Mouse (Mus musculus) neural tube, embryonic 12.5 days (tissue): ENCODE results near the gene Mib2. TPM values are rescaled to one million over a fixed set of nuclear protein-coding genes. Genes with fewer than 3 reads are reported as not detected.

Experiments used
- ATAC-seq: fragments of 200-750 bp; cut with Nextera tagmentation; 2 replicates; pipeline ENCODE4 v1.8.0; 2017; ENCODE audit warnings: low read depth, mild to moderate bottlenecking, moderate TSS enrichment, moderate library complexity; ENCODE audit not compliant: low FRiP score
- H3K27ac ChIP-seq: fragments of 300-500 bp; sonication (generic); 2 replicates; pipeline ENCODE4 v1.5.1; 2016
- H3K27me3 ChIP-seq: fragments of 300-500 bp; sonication (generic); replicated peaks from 2 replicates; pipeline ENCODE4 v1.6.1; 2016; ENCODE audit warnings: mild to moderate bottlenecking
- H3K36me3 ChIP-seq: fragments of 300-500 bp; sonication (generic); 2 replicates; pipeline ENCODE4 v1.6.1; 2016; ENCODE audit warnings: mild to moderate bottlenecking
- H3K4me1 ChIP-seq: fragments of 300-500 bp; sonication (generic); 2 replicates; pipeline ENCODE4 v1.6.1; 2016
- H3K4me2 ChIP-seq: fragments of 300-500 bp; sonication (generic); replicated peaks from 2 replicates; pipeline ENCODE4 v1.6.1; 2016; ENCODE audit warnings: mild to moderate bottlenecking
- H3K4me3 ChIP-seq: fragments of 300-500 bp; sonication (generic); 2 replicates; pipeline ENCODE4 v1.5.1; 2016
- H3K9ac ChIP-seq: fragments of 300-500 bp; sonication (generic); 2 replicates; pipeline ENCODE4 v1.6.1; 2016; ENCODE audit warnings: mild to moderate bottlenecking
- H3K9me3 ChIP-seq: fragments of 300-500 bp; sonication (generic); 2 replicates; pipeline ENCODE4 v1.6.1; 2016; ENCODE audit warnings: mild to moderate bottlenecking
- WGBS: fragments of 180-500 bp; shearing (Covaris S2); methylation state at CpG from one replicate; pipeline ENCODE4 v1.1.7; 2016; 5-methylcytosine and 5-hydroxymethylcytosine counted together
- polyA plus RNA-seq: library from polyadenylated mRNA; unstranded; fragments of >200 nt; fragmentation: Nextera tagmentation; extraction: Ambion mirVana; gene quantifications from 2 replicates; pipeline ENCODE4 v1.2.1, GENCODE M21; 2016

Gene Mib2
- polyA plus RNA-seq = 33.8 and 38.1 TPM in 2 replicates

DNA sequence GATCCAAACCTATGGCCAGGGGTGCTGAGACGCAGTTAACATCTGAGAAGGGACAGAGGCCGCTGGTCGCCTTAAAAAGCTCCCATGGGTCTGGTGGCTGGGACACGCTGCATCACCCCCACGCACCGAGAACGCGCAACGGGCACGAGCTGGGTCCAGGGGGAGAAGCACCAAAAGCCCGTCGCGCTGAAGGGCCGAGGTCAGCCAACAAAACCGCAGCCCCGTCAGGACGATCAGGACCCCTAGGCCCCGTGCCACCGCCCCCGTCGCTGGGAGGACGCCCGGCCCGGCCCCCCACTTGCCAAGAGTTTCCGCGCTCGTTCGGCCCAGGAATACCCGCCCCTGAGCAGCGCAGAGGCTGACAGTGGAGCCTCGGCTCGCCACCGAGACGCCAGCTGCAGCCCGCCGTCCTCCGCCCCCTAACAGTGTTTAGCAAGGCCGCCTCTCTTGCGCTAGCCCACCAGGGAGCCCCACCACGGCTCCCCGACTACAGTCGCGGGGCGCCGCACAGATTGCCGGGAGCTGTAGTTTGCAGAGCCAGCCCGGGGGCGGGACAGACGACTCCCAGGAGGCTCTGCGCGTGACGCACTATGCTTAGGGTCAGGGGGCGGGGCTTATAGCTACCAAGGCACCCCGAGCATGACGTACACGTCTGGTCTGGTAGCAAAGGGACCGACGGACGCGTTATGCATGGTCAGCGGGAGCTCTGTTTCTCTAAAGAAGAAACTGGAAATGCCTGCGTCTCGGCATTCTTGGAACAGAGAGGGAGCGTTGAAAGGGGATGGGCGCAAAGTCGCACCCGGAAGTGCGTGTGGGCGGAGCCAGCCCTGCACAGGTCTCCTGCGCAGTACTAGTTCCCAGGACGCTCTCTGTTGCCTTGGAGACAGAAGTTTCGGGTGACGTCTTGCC is at the start of gene Mib2:
Mib2 (minus strand) TSS at position 510 of the 909 bp plus-strand sequence.
- ATAC-seq = peak; percentile 98
- Histone ChIP-seq H3K4me2 (peak within 1 kb of the TSS; percentile 94), H3K9ac (peak within 1 kb of the TSS; percentile 77), H3K9me3 (no peaks in the 10 kb centered on the region), H3K36me3 (no peaks in the 10 kb centered on the region; the same call in 1 of the 2 replicates), H3K27me3 (no peaks in the 10 kb centered on the region), H3K4me3 (peak within 1 kb of the TSS; percentile 81), H3K27ac (peak within 1 kb of the TSS; percentile 53; the same call in 1 of the 2 replicates), H3K4me1 (peaks cover 13% of the 10 kb centered on the region)
- WGBS = under 1% methylated on average over 73 of the region's 73 CpGs

DNA sequence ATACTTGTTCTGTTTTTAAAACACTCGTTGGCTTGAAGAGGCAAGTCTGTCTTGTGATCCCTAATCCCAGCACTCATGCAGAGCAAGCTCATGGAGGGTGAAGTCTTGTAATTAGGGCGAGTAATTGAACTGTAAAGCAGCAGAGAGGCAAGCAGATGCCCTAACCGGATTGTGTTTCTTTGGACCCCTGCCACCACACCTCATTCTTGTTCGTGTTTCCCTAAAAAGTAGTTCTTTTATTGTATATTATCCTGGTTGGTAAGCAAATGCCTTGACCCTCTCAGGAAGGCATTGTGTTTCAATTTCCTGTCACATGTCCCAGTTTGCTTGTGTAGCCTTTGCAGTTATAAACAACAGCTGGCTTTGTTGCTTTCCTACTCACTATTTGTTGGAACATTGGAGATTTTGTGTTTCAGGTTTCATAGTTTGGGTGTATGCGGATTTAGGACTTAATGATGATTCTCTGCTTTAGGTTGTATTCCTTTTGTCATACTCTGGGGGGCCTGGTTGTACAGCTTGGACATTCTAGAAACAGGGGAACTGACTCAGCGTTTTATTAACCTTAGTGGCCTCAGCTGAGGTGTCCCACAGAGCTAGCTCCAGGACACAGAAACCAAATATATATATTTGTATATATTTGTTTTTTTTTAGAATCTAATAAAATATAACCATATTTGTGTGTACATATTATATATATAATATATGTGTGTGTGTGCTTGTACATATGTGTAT is 41.7 kb upstream of the Mib2 start:
- Histone ChIP-seq H3K36me3 (peaks cover 9% of the 10 kb centered on the region), H3K27me3 (no peaks in the 10 kb centered on the region), H3K27ac (no peak overlapping the region), H3K4me1 (peaks cover 3% of the 10 kb centered on the region), H3K4me2 (no peak overlapping the region), H3K9ac (no peak overlapping the region), H3K4me3 (no peak overlapping the region), H3K9me3 (no peaks in the 10 kb centered on the region)
- 73% methylated on average over 6 of the region's 6 CpGs for WGBS
- no peak for ATAC-seq

DNA sequence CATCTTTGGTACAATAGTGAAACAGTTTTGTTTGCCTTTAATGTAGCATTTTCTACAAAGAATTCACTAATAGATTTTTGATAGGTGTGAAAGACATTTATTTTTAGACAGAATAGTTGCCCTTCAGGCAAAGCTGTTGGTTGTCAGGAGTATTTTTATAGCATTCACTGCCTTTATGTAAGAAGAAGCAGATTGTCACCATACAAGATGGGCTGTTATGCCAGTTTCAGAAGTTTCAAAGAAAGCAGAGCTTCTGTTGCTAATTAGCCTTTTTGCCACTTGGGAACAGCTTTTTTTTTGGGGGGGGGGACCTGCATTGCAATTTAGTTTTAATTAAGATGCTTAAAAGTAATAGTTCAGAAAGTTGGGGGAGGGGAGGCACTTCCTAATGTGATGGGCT is 40.0 kb upstream of the Mib2 start:
- no peaks in the 10 kb centered on the region for H3K36me3 ChIP-seq
- no peak overlapping the region for H3K4me3 ChIP-seq
- H3K4me1 ChIP-seq = peaks cover 9% of the 10 kb centered on the region
- no peak overlapping the region for H3K27ac ChIP-seq
- no peaks in the 10 kb centered on the region for H3K27me3 ChIP-seq
- H3K9me3 ChIP-seq = no peaks in the 10 kb centered on the region
- ATAC-seq = no peak
- H3K4me2 ChIP-seq = no peak overlapping the region
- no peak overlapping the region for H3K9ac ChIP-seq

DNA sequence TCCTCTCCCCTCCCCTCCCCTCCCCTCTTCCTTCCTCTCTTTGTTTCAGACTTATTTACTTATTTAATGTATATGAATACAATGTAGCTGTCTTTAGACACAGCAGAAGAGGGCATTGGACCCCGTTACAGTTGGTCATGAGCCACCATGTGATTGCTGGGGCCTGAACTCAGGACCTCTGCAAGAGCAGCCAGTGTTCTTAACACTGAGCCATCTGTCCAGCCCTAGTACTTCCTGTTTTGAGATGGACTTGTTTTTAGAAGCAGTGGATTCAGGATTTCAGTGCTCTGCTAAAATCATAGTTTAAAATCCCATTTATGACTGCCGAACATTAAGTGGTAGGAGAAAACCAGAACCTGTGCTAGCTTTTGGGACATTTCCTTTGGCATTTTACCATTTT is 39.6 kb upstream of the Mib2 start:
- Histone ChIP-seq H3K9me3 (no peaks in the 10 kb centered on the region), H3K27me3 (no peaks in the 10 kb centered on the region), H3K4me2 (no peak overlapping the region), H3K4me1 (peaks cover 9% of the 10 kb centered on the region), H3K36me3 (no peaks in the 10 kb centered on the region), H3K27ac (no peak overlapping the region), H3K9ac (no peak overlapping the region), H3K4me3 (no peak overlapping the region)
- WGBS = 91% methylated on average over 2 of the region's 2 CpGs
- ATAC-seq = no peak

DNA sequence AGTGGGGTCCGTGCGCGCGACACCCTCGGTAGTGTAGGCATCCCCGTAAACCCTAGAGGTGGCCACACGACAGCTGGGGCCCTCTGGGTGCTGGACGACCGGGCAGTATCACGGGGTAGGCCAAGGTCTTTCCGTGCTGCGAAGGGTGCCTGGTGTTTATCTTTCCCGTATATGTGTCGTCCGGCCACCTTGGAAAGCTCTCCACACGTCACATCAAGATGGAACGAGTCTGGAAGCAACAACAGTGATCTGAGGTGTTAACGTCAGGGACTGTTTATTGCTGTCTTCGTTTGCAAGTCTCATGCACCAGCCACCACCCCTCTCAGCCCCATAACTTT is 36.6 kb upstream of the Mib2 start:
- Histone ChIP-seq H3K36me3 (no peaks in the 10 kb centered on the region), H3K4me2 (peak overlapping the region; percentile 61), H3K4me3 (peak overlapping the region; percentile 95), H3K27ac (peak overlapping the region; percentile 76), H3K27me3 (no peaks in the 10 kb centered on the region), H3K9ac (peak overlapping the region; percentile 90), H3K4me1 (peaks cover 9% of the 10 kb centered on the region), H3K9me3 (no peaks in the 10 kb centered on the region)
- WGBS = under 1% methylated on average over 19 of the region's 19 CpGs
- no peak; the same call in 1 of the 2 replicates for ATAC-seq

DNA sequence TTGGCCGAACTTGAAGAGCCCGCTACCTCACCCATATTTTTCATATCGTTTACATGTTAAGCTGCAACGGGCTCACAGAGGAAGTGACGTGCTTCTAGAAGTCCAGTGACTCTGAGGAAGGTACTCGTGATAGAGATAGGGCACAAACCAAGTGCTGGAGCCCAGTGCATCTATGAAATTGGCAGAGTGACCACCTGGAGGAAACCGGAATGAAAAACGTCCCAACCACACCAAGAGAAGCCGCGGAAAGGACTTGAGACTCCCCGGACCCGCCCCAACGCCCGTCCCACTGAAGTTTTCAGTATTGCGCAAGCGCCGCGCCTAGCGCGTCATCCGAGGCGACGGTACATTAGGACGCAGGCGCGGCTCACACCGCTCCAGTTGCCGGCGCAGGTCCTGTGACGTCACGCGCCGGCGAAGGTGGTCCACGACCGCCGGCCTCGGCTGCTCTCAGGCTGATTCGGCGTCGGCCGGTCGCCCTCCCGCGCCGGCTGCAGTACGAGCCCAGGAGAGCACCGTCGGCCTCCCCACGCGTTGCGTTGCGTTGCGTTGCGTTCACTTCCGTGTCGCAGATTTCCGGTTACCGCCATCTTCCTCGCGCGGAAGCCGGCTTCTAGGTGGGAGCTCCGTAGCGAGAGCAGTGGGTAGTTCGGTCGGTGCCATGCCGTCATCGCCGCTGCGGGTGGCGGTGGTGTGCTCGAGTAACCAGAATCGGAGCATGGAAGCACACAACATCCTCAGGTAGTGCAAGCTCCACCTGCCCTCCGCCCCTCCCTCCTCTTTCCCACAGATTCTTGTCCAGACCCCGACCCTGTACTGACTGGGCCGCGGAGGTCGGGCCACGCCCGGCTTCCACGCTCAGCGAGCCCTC is 36.0 kb upstream of the Mib2 start, which contains the start of gene Ssu72:
Ssu72 (plus strand) TSS at position 80 of the 871 bp plus-strand sequence.
- Histone ChIP-seq H3K9me3 (no peaks in the 10 kb centered on the region), H3K4me2 (peak within 1 kb of the TSS; percentile 61), H3K4me3 (peak within 1 kb of the TSS; percentile 95), H3K27ac (peak within 1 kb of the TSS; percentile 76), H3K4me1 (peaks cover 9% of the 10 kb centered on the region), H3K27me3 (no peaks in the 10 kb centered on the region), H3K36me3 (no peaks in the 10 kb centered on the region), H3K9ac (peak within 1 kb of the TSS; percentile 90)
- WGBS = under 1% methylated on average over 83 of the region's 83 CpGs
- peak; percentile 96 for ATAC-seq

DNA sequence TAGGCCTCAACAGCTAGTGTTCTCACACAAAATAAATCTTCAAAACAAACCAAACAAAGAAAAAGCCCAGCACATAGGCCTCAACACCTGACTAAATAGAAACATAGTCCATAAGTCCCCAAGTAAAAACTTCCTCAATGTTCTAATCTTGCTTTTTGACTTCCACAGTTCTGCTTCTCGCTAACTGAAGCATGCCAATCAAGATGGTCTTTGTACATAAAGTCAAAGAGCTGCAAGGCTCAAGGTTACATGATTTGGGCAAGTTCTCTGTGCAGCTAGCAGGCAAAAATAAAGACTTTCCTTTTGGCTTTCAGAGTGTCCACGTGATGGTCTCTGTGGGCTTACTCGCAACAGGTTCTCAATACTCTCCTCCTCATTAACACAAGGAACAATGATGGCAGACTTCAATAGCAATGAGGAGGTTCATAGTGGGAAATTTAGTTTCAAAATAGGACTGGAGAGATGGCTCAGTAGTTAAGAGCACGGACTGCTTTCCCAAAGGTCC is 34.5 kb upstream of the Mib2 start:
- ATAC-seq = no peak
- 96% methylated on average over 4 of the region's 4 CpGs for WGBS

DNA sequence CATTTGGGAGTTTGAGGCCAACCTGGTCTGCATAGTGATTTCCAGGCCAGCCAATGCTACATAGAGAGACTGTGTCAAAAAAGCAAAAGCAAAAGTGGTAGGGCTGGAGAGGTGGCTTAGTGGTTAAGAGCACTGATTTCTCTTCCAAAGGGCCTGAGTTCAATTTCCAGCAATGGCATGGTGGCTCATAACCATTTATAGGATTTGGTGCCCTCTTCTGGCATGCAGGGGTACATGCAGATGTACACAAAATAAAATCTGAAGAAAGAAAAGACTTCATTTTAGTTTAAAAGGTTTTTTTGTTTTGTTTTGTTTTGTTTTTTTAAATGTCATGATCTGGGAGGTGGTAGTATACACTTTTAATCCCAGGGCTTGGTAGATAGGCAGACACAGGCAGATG is 31.4 kb upstream of the Mib2 start:
- no peak overlapping the region for H3K27ac ChIP-seq
- H3K9me3 ChIP-seq = no peaks in the 10 kb centered on the region
- H3K9ac ChIP-seq = no peak overlapping the region
- ATAC-seq = no peak
- peaks cover 11% of the 10 kb centered on the region for H3K27me3 ChIP-seq
- H3K4me2 ChIP-seq = no peak overlapping the region
- no peaks in the 10 kb centered on the region for H3K36me3 ChIP-seq
- no peak overlapping the region for H3K4me3 ChIP-seq
- peaks cover 20% of the 10 kb centered on the region for H3K4me1 ChIP-seq

More for the DNA sequence above, 34.5 kb upstream of the Mib2 start:
- no peaks in the 10 kb centered on the region for H3K9me3 ChIP-seq
- H3K4me1 ChIP-seq = peaks cover 9% of the 10 kb centered on the region
- no peak overlapping the region for H3K9ac ChIP-seq
- no peaks in the 10 kb centered on the region for H3K36me3 ChIP-seq
- H3K27me3 ChIP-seq = no peaks in the 10 kb centered on the region
- H3K4me2 ChIP-seq = no peak overlapping the region; the same call in 1 of the 2 replicates
- H3K27ac ChIP-seq = no peak overlapping the region
- no peak overlapping the region for H3K4me3 ChIP-seq

DNA sequence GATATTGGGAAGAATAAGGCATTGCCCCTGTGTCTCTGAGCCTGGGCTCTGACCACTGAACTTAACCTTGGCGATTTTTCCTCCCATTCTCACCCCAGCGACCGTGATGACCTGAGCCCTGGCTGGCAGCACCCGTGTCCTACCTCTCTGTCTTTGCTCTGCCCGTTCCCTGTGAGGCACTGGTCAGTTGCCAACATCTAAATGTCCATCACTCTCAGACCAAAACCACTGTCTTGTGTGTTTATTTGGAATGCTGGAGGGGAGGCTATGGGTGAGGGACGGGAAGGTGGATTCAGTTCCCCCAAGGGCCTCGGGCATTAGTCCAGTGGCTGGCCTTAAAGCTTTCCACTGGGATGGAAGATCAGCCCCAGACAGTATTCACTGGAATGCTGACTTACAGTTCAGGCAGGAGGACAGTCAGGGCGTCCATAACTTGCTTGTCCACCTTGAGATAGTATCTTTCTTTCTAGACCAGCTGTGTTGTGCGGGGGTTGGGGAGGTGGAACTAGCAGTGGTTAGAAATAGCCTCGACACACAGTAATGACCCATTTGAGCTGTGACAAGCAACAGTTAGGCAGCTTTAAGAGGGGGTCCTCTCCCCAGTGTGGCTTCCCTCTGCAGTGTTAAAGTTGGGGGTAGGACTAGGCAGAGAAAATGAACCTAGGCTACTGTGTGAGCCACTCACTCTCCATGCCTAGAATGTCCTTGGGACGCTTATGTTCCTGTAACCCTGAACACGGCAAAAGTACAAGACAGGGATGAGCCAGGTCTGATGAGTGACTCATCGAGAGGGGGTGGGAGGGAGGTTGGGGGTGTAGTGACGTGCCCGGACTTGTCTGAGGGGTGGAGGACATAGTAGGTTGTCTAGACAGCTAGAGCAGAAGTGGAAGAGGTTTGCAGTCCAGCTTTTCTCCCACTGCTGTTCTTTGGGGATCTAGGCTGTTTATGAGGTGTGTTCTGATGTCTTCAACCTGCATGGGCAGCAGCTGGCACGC is 27.6 kb upstream of the Mib2 start:
- no peaks in the 10 kb centered on the region for H3K36me3 ChIP-seq
- ATAC-seq = no peak
- WGBS = 78% methylated on average over 16 of the region's 16 CpGs
- H3K27ac ChIP-seq = no peak overlapping the region
- H3K27me3 ChIP-seq = peaks cover 21% of the 10 kb centered on the region
- peak overlapping the region; percentile 93 for H3K4me2 ChIP-seq
- H3K4me1 ChIP-seq = peaks cover 20% of the 10 kb centered on the region
- peak overlapping the region; percentile 77; the same call in 1 of the 2 replicates for H3K4me3 ChIP-seq
- H3K9ac ChIP-seq = no peak overlapping the region
- no peaks in the 10 kb centered on the region for H3K9me3 ChIP-seq

DNA sequence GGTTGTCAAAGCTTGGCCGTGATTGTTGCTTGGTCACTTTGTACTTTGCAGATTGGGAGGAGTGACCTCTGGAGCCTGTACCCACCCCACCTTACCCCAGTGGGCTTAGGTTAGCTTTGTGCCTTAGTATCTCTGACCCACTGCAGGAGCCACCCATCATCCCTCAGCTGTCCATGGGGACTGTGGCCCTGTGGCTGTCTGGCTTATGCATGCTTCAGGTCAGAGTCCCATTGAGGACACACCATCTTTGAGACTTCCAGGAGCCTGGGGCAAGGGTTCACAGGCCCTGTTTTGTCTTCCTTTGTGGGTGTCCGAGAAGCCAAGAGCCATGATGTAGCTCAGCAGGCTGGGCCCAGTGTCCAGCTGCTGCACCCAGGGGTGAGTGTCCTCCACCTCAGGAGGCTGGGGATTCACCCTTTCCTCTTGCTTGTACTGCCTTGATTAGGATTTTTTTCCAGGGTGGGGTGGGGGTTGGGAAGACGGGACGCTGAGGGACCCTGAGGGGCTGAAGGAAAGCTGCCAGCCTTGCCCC is 26.6 kb upstream of the Mib2 start:
- H3K4me3 ChIP-seq = peak overlapping the region; percentile 77
- peak overlapping the region; percentile 93 for H3K4me2 ChIP-seq
- WGBS = 83% methylated on average over 4 of the region's 4 CpGs
- no peak overlapping the region for H3K27ac ChIP-seq
- H3K36me3 ChIP-seq = no peaks in the 10 kb centered on the region
- H3K9ac ChIP-seq = peak overlapping the region; percentile 83; the same call in 1 of the 2 replicates
- peaks cover 21% of the 10 kb centered on the region for H3K27me3 ChIP-seq
- no peaks in the 10 kb centered on the region for H3K9me3 ChIP-seq
- H3K4me1 ChIP-seq = peaks cover 20% of the 10 kb centered on the region
- ATAC-seq = no peak
